Mouse (Mus musculus) bone marrow, adult 2 months (tissue): ENCODE data around the gene Hmbs.

Experiments used
- CTCF ChIP-seq: fragments of 200-500 bp; IDR thresholded peaks from 2 replicates; pipeline ENCODE4 v1.5.1; 2011; ENCODE audit warnings: low read length, control low read depth; ENCODE audit not compliant: control insufficient read depth, insufficient read depth
- POLR2A ChIP-seq: fragments of 200-500 bp; IDR thresholded peaks from 2 replicates; pipeline ENCODE4 v1.6.1; 2011; ENCODE audit warnings: low read depth, mild to moderate bottlenecking, control low read depth, low read length, borderline replicate concordance; ENCODE audit not compliant: control insufficient read depth

GRCm38 (mm10) chr9:44317452-44317851 is 26.6 kb downstream of the Hmbs start:
- TF ChIP-seq POLR2A (no peak), CTCF (no peak)
